Mouse (Mus musculus) urinary bladder, adult 2 months (tissue): ENCODE results near the gene Frmpd2. TPM values are rescaled to one million over a fixed set of nuclear protein-coding genes. Genes with fewer than 3 reads are reported as not detected.

Experiments
- DNase-seq: peaks from one replicate; pipeline ENCODE4 v3.0.0; 2022; ENCODE audit warnings: low spot score
- polyA plus RNA-seq: library from polyadenylated mRNA; depleted of rRNA; stranded (reverse); fragments of >200 nt; gene quantifications from 2 replicates; pipeline ENCODE4 v1.2.3, GENCODE M21; 2012

Gene Frmpd2
- polyA plus RNA-seq, 1 experiment, result 0.07 TPM

- DNase-seq, result no peak
Observed at GRCm38 (mm10) chr14:33508660-33509059, 37.2 kb downstream of the Frmpd2 start.

- DNase-seq, result no peak
Observed at GRCm38 (mm10) chr14:33513877-33514276, 42.4 kb downstream of the Frmpd2 start.

GRCm38 (mm10) chr14:33514756-33515285 is 43.3 kb downstream of the Frmpd2 start:
- no peak for DNase-seq

GRCm38 (mm10) chr14:33521538-33521937 is 50.0 kb downstream of the Frmpd2 start:
- DNase-seq, result no peak

- DNase-seq, result no peak
Observed at GRCm38 (mm10) chr14:33525272-33525983, 53.9 kb downstream of the Frmpd2 start.

GRCm38 (mm10) chr14:33526621-33527020 is 55.1 kb downstream of the Frmpd2 start:
- DNase-seq, result no peak

- DNase-seq, result no peak
Observed at GRCm38 (mm10) chr14:33527938-33528337, 56.4 kb downstream of the Frmpd2 start.

- DNase-seq, result no peak
Observed at GRCm38 (mm10) chr14:33531331-33531912, 59.9 kb downstream of the Frmpd2 start.

GRCm38 (mm10) chr14:33532792-33533191 is 61.3 kb downstream of the Frmpd2 start:
- no peak for DNase-seq

GRCm38 (mm10) chr14:33533516-33533915 is 62.0 kb downstream of the Frmpd2 start:
- DNase-seq, result no peak

- DNase-seq, result no peak
Observed at GRCm38 (mm10) chr14:33535317-33535716, 63.8 kb downstream of the Frmpd2 start.

GRCm38 (mm10) chr14:33539559-33540167 is 68.2 kb downstream of the Frmpd2 start:
- no peak for DNase-seq

- no peak for DNase-seq
Observed at GRCm38 (mm10) chr14:33545565-33546143, 74.2 kb downstream of the Frmpd2 start.

GRCm38 (mm10) chr14:33548650-33549049 is 77.2 kb downstream of the Frmpd2 start:
- DNase-seq, result no peak

- DNase-seq, result no peak
Observed at GRCm38 (mm10) chr14:33549856-33550255, 78.4 kb downstream of the Frmpd2 start.

- no peak for DNase-seq
Observed at GRCm38 (mm10) chr14:33570737-33571136, 99.2 kb downstream of the Frmpd2 start.

GRCm38 (mm10) chr14:33573643-33574042 is 102.1 kb downstream of the Frmpd2 start:
- no peak for DNase-seq

- DNase-seq, result no peak
Observed at GRCm38 (mm10) chr14:33579771-33580484, 108.4 kb downstream of the Frmpd2 start.

GRCm38 (mm10) chr14:33588951-33589350 is 117.5 kb downstream of the Frmpd2 start, which contains the start of gene Ptpn20:
Gene Ptpn20 (plus strand): TSS chr14:33589207.
- DNase-seq, result no peak

- DNase-seq, result no peak
Observed at GRCm38 (mm10) chr14:33598376-33599130, 127.1 kb downstream of the Frmpd2 start.

- no peak for DNase-seq
Observed at GRCm38 (mm10) chr14:33607431-33607830, 135.9 kb downstream of the Frmpd2 start.
